Mouse (Mus musculus): ENCODE measurements around the gene Mcidas. TPM values are rescaled to one million over a fixed set of nuclear protein-coding genes. Genes with fewer than 3 reads are reported as not detected.

Gene Mcidas
- total and polyA plus RNA-seq, 3 experiments, result not detected

GRCm38 (mm10) chr13:112985605-112986450 is 7.8 kb upstream of the Mcidas start:
- dilution Hi-C loops (cut with MboI; ENCODE audit: extremely low pct_ligation_motif_present, extremely low pct_unique_long_range_greater_than_20kb, low sequenced_read_pairs), result no loop called here
- DNase-seq (ENCODE audit: extremely low read depth), result no peak
- in situ Hi-C loops (cut with MboI; ENCODE audit: low pct_ligation_motif_present, low pct_unique_long_range_greater_than_20kb, low sequenced_read_pairs), result loop anchor here (5.0 kb wide), 1 partner anchor 46 kb away; no protein-coding TSS in a partner anchor
- H3K79me2 ChIP-seq (replicated peaks; ENCODE audit: control insufficient read depth, extremely low read depth, insufficient read depth, poor library complexity, severe bottlenecking), result no peaks in the 10 kb centered on the region
- H3K27me3 ChIP-seq (replicated peaks), result peaks cover 73% of the 10 kb centered on the region
- H3K4me3 ChIP-seq (replicated peaks in 1 of 3; ENCODE audit: low read depth in 2 of 3, low read length in 2 of 3, poor library complexity in 1 of 3), result no peak overlapping the region
- H3K36me3 ChIP-seq (replicated peaks in 1 of 2; ENCODE audit: control insufficient read depth in 1 of 2, insufficient read depth in 1 of 2, low read length in 1 of 2), result no peaks in the 10 kb centered on the region
- H3K27ac ChIP-seq (ENCODE audit: insufficient read depth, low read depth), result no peak overlapping the region
- H3K4me1 ChIP-seq (ENCODE audit: control insufficient read depth in 1 of 2, insufficient read depth in 2 of 2), result peaks cover 3 to 14% of the 10 kb centered on the region in 2 experiments; a peak in 3 of 4 replicates
- no peaks in the 10 kb centered on the region for H3K9me3 ChIP-seq (replicated peaks; ENCODE audit: low read length)
- no peak for TF ChIP-seq MAX (IDR thresholded peaks at IDR 0.05; ENCODE audit: low read length)
- TF ChIP-seq BHLHE40 (IDR thresholded peaks at IDR 0.05; ENCODE audit: low read depth, low read length), result no peak
- no peak for TF ChIP-seq CHD1 (IDR thresholded peaks at IDR 0.05; ENCODE audit: low read depth, low read length)
- no peak for TF ChIP-seq POLR2A (IDR thresholded peaks at IDR 0.05; ENCODE audit: low read depth, low read length)
- TF ChIP-seq USF2 (conservative IDR thresholded peaks at IDR 0.05; ENCODE audit: low read depth, low read length), result no peak
- no peak for TF ChIP-seq TCF12 (IDR thresholded peaks at IDR 0.05; ENCODE audit: low read depth, low read length)
- no peak for TF ChIP-seq IRF4 (IDR thresholded peaks at IDR 0.05; ENCODE audit: low read depth, low read length)
- no peak for TF ChIP-seq EP300 (IDR thresholded peaks at IDR 0.05; ENCODE audit: low read length)
- no peak overlapping the region for H3K4me2 ChIP-seq (ENCODE audit: insufficient read depth, low read depth, poor library complexity, severe bottlenecking)
- H3K9ac ChIP-seq (ENCODE audit: insufficient read depth, low read depth), result no peak overlapping the region

- Histone ChIP-seq H3K36me3 (replicated peaks in 1 of 2; ENCODE audit: control insufficient read depth in 1 of 2, insufficient read depth in 1 of 2, low read length in 1 of 2) (no peaks in the 10 kb centered on the region), H3K27me3 (replicated peaks) (peaks cover 77% of the 10 kb centered on the region), H3K9ac (ENCODE audit: insufficient read depth, low read depth) (no peak overlapping the region), H3K4me2 (ENCODE audit: insufficient read depth, low read depth, poor library complexity, severe bottlenecking) (no peak overlapping the region), H3K4me1 (ENCODE audit: control insufficient read depth in 1 of 2, insufficient read depth in 2 of 2) (peaks cover 3 to 14% of the 10 kb centered on the region in 2 experiments; a peak in 3 of 4 replicates), H3K27ac (ENCODE audit: insufficient read depth, low read depth) (no peak overlapping the region), H3K9me3 (replicated peaks; ENCODE audit: low read length) (no peaks in the 10 kb centered on the region), H3K4me3 (replicated peaks in 1 of 3; ENCODE audit: low read depth in 2 of 3, low read length in 2 of 3, poor library complexity in 1 of 3) (no peak overlapping the region), H3K79me2 (replicated peaks; ENCODE audit: control insufficient read depth, extremely low read depth, insufficient read depth, poor library complexity, severe bottlenecking) (no peaks in the 10 kb centered on the region)
- dilution Hi-C loops (cut with MboI; ENCODE audit: extremely low pct_ligation_motif_present, extremely low pct_unique_long_range_greater_than_20kb, low sequenced_read_pairs) (no loop called here), in situ Hi-C loops (cut with MboI; ENCODE audit: low pct_ligation_motif_present, low pct_unique_long_range_greater_than_20kb, low sequenced_read_pairs) (loop anchor here (5.0 kb wide), 1 partner anchor 46 kb away; no protein-coding TSS in a partner anchor)
- no peak for DNase-seq (ENCODE audit: extremely low read depth)
- TF ChIP-seq MXI1 (IDR thresholded peaks at IDR 0.05; ENCODE audit: low read depth, low read length), result no peak
- TF ChIP-seq TCF12 (IDR thresholded peaks at IDR 0.05; ENCODE audit: low read depth, low read length), result no peak
- no peak for TF ChIP-seq E2F4 (IDR thresholded peaks at IDR 0.05; ENCODE audit: insufficient replicate concordance, low read depth, low read length)
- no peak for TF ChIP-seq PAX5 (IDR thresholded peaks at IDR 0.05; ENCODE audit: low read length)
- no peak for TF ChIP-seq TBP (conservative IDR thresholded peaks at IDR 0.05; ENCODE audit: low read depth, low read length)
- no peak for TF ChIP-seq CHD2 (IDR thresholded peaks at IDR 0.05; ENCODE audit: low read length)
- TF ChIP-seq MAZ (IDR thresholded peaks at IDR 0.05; ENCODE audit: low read depth, low read length), result no peak
- no peak for TF ChIP-seq NELFE (IDR thresholded peaks at IDR 0.05; ENCODE audit: low read depth, low read length)
- no peak for TF ChIP-seq CTCF (conservative IDR thresholded peaks at IDR 0.05 in 1 of 2, IDR thresholded peaks at IDR 0.05 in 1 of 2; ENCODE audit: low read depth in 2 of 2, low read length in 2 of 2)
- TF ChIP-seq MAFK (IDR thresholded peaks at IDR 0.05; ENCODE audit: insufficient replicate concordance, low read length), result no peak
- TF ChIP-seq SMC3 (IDR thresholded peaks at IDR 0.05; ENCODE audit: low read depth, low read length), result no peak
These were observed 7.1 kb upstream of the Mcidas start for GRCm38 (mm10) chr13:112986451-112986950.

Measured in CH12.LX (cell line).